Mouse (Mus musculus) liver, embryonic 12.5 days (tissue): ENCODE measurements around the gene Tgtp2. TPM values are rescaled to one million over a fixed set of nuclear protein-coding genes. Genes with fewer than 3 reads are reported as not detected.

Experiments used
- ATAC-seq: fragments of 200-750 bp; cut with Nextera tagmentation; 2 replicates; pipeline ENCODE4 v1.8.0; 2017; ENCODE audit warnings: moderate number of reproducible peaks, mild to moderate bottlenecking, moderate library complexity
- H3K27ac ChIP-seq: fragments of 300-500 bp; sonication (generic); 2 replicates; pipeline ENCODE4 v1.5.1; 2016; ENCODE audit warnings: mild to moderate bottlenecking
- H3K27me3 ChIP-seq: fragments of 300-500 bp; sonication (generic); replicated peaks from 2 replicates; pipeline ENCODE4 v1.6.1; 2016; ENCODE audit warnings: mild to moderate bottlenecking, moderate library complexity
- H3K36me3 ChIP-seq: fragments of 300-500 bp; sonication (generic); 2 replicates; pipeline ENCODE4 v1.6.1; 2016; ENCODE audit warnings: mild to moderate bottlenecking, moderate library complexity
- H3K4me1 ChIP-seq: fragments of 300-500 bp; sonication (generic); 2 replicates; pipeline ENCODE4 v1.6.1; 2016
- H3K4me2 ChIP-seq: fragments of 300-500 bp; sonication (generic); 2 replicates; pipeline ENCODE4 v1.6.1; 2016; ENCODE audit warnings: mild to moderate bottlenecking, moderate library complexity
- H3K4me3 ChIP-seq: fragments of 300-500 bp; sonication (generic); 2 replicates; pipeline ENCODE4 v1.5.1; 2016; ENCODE audit warnings: mild to moderate bottlenecking, moderate library complexity
- H3K9ac ChIP-seq: fragments of 300-500 bp; sonication (generic); 2 replicates; pipeline ENCODE4 v1.6.1; 2016; ENCODE audit warnings: mild to moderate bottlenecking, moderate library complexity
- H3K9me3 ChIP-seq: fragments of 300-500 bp; sonication (generic); replicated peaks from 2 replicates; pipeline ENCODE4 v1.6.1; 2016; ENCODE audit warnings: mild to moderate bottlenecking, moderate library complexity
- WGBS: fragments of 180-500 bp; shearing (Covaris S2); methylation state at CpG from one replicate; pipeline ENCODE4 v1.1.7; 2016; ENCODE audit not compliant: insufficient replicate concordance; 5-methylcytosine and 5-hydroxymethylcytosine counted together
- polyA plus RNA-seq: library from polyadenylated mRNA; unstranded; fragments of >200 nt; fragmentation: Nextera tagmentation; extraction: Ambion mirVana; gene quantifications from 2 replicates; pipeline ENCODE4 v1.2.1, GENCODE M21; 2016

The Tgtp2 gene
- polyA plus RNA-seq, 1 experiment from 2014 or later, result 0.15 TPM

GRCm38 (mm10) chr11:49092786-49093185, 28.8 kb upstream of the Tgtp2 start:
- ATAC-seq, result no peak
- H3K36me3 ChIP-seq, result no peaks in the 10 kb centered on the region
- H3K9me3 ChIP-seq, result no peaks in the 10 kb centered on the region
- peak overlapping the region; percentile 70; the same call in 1 of the 2 replicates for H3K27ac ChIP-seq
- H3K9ac ChIP-seq, result no peak overlapping the region
- no peaks in the 10 kb centered on the region for H3K27me3 ChIP-seq
- 71% methylated on average over 2 of the region's 2 CpGs for WGBS
- no peak overlapping the region for H3K4me3 ChIP-seq
- H3K4me2 ChIP-seq, result no peak overlapping the region
- H3K4me1 ChIP-seq, result peaks cover 58% of the 10 kb centered on the region

DNA sequence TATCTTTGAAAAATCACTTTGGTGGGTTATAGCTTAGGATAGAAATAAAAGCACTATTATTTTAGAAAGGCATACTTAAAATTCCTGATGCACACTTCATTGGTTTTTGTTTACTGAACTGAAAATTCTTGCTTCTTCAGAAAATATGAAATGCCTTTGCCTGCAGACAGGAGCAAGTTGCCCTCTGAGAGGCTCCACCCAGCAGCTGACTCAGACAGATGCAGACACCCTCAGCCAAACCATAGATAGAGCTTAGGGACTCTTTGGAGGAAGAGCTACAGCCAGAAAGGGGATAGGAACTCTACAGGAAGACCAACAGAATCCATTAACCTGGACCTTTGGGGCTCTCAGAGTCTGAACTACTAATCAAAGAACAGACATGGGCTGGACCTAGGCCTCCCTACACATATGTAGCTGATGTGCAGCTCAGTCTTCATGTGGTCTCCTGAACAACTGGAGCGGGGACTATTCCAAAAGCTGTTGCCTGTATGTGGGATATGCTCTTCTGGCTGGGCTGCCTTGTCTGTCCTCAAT, 28.1 kb upstream of the Tgtp2 start:
- Histone ChIP-seq H3K4me2 (peak overlapping the region; percentile 12; the same call in 1 of the 2 replicates), H3K9ac (peak overlapping the region; percentile 43; the same call in 1 of the 2 replicates), H3K4me3 (no peak overlapping the region), H3K27ac (peak overlapping the region; percentile 70), H3K36me3 (no peaks in the 10 kb centered on the region), H3K9me3 (no peaks in the 10 kb centered on the region), H3K27me3 (no peaks in the 10 kb centered on the region), H3K4me1 (peaks cover 65% of the 10 kb centered on the region)
- 96% methylated on average over 1 of the region's 1 CpGs for WGBS
- ATAC-seq, result no peak

- Histone ChIP-seq H3K4me3 (no peak overlapping the region), H3K4me1 (peaks cover 74% of the 10 kb centered on the region), H3K4me2 (no peak overlapping the region), H3K36me3 (no peaks in the 10 kb centered on the region), H3K27me3 (no peaks in the 10 kb centered on the region), H3K9me3 (no peaks in the 10 kb centered on the region), H3K27ac (peak overlapping the region; percentile 71), H3K9ac (0 out of 2 replicates have a peak overlapping the region, but pooled peaks have one; percentile 23)
- WGBS, result 53% methylated on average over 4 of the region's 4 CpGs
- ATAC-seq, result no peak
These were observed 27.2 kb upstream of the Tgtp2 start for GRCm38 (mm10) chr11:49091171-49091570.

DNA sequence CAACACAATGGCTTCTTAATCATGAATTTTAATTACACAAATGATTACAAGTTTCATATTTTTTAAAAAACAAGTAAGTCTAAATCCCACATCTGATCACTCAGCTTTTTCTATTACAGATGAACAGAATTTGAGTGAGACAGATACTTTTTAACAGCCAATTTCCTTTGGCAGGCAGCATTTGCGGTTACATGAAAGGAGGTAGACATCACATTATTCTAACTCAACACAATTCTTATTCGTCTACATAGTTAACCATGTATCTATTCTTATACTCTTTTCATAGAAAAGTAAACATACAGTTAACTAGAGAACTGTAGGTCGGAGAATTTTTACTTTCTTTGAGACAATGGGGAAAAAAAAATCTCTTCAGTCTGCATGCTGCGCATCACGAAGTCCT, 26.5 kb upstream of the Tgtp2 start:
- ATAC-seq, result no peak
- Histone ChIP-seq H3K4me3 (no peak overlapping the region), H3K36me3 (no peaks in the 10 kb centered on the region), H3K4me1 (peaks cover 80% of the 10 kb centered on the region), H3K27ac (peak overlapping the region; percentile 71), H3K4me2 (no peak overlapping the region), H3K27me3 (no peaks in the 10 kb centered on the region), H3K9ac (peak overlapping the region; percentile 44; the same call in 1 of the 2 replicates), H3K9me3 (no peaks in the 10 kb centered on the region)
- WGBS, result 84% methylated on average over 5 of the region's 5 CpGs

DNA sequence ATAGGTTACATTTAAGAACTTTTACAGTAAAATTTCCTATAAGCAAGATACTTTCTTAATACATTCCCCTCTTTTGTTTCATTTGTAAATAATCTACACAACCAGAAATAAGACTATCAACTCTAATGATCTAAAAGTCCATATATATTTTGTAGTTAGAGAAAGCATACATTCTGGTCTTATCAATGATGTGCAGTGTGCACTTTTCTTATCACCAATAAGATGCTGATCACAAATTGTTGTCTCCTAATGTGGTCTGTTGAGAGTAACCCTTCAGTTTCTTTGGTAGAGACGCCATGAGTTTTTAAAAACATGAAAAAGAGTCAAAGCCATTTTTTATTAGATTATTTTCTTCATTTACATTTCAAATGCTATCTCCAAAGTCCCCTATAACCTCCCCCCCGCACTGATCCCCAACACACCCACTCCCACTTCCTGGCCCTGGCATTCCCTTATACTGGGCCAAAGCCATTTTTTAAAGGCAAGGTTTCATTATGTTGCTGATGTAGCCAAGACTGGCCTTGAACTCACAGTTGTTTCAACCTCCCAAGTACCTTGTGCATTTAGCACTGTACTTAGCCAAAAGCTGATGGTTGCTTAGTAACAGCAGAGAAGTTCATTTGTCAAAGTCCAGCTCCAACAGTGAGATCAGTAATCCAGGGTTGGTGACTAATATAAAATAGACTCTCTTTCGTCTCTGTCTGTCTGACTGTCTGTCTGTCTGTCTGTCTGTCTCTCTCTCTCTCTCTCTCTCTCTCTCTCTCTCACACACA, 25.9 kb upstream of the Tgtp2 start:
- Histone ChIP-seq H3K36me3 (no peaks in the 10 kb centered on the region), H3K4me1 (peaks cover 86% of the 10 kb centered on the region), H3K9ac (peak overlapping the region; percentile 44), H3K27ac (peak overlapping the region; percentile 71), H3K4me2 (no peak overlapping the region), H3K27me3 (no peaks in the 10 kb centered on the region), H3K4me3 (no peak overlapping the region), H3K9me3 (no peaks in the 10 kb centered on the region)
- 45% methylated on average over 3 of the region's 3 CpGs for WGBS
- ATAC-seq, result no peak

GRCm38 (mm10) chr11:49088990-49089652, 25.1 kb upstream of the Tgtp2 start:
- H3K9ac ChIP-seq, result no peak overlapping the region
- ATAC-seq, result no peak
- H3K27me3 ChIP-seq, result no peaks in the 10 kb centered on the region
- peaks cover 93% of the 10 kb centered on the region for H3K4me1 ChIP-seq
- 69% methylated on average over 5 of the region's 5 CpGs for WGBS
- H3K9me3 ChIP-seq, result no peaks in the 10 kb centered on the region
- peak overlapping the region; percentile 49 for H3K4me3 ChIP-seq
- H3K36me3 ChIP-seq, result no peaks in the 10 kb centered on the region
- H3K27ac ChIP-seq, result peak overlapping the region; percentile 94
- H3K4me2 ChIP-seq, result peak overlapping the region; percentile 80

DNA sequence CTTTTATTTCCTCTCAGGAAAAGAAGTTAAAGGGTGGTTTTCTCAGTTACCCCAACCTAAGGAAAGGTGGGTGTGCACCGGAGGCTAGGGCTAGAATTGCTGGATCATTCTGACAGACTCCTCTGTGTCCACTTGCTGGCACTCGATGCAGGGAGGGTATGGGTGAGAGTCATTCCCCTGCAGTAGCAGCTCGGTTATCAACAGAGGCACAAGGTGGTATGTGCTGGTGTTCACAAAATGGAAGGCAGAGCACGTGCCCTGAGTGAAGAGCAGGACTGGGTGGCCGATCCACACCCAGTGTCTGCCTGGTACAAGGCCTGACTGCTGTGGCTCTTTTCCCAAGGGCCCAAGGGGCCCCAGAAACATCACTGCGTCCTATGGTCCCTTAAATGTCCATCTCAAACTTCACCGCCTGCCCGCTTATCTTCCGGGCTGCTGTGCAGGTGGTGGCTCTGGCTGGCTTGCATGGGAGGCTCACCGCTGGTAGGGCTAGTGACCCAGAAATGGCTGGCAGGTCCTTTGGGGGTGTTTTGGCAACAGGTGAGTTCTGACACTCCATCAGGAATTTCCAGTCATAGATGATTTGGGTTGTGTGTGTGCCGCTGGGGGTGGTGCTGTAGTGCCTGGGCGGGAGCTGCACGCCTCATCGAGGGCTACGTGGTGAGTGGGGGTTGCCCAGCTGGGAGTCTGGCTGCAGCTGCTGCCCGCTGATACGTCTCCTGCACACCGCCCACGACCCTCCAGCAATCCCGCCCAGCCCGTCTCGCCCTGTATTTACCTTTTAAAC, 24.0 kb upstream of the Tgtp2 start:
- H3K4me3 ChIP-seq, result peak overlapping the region; percentile 49
- H3K27ac ChIP-seq, result peak overlapping the region; percentile 94
- no peaks in the 10 kb centered on the region for H3K27me3 ChIP-seq
- H3K4me2 ChIP-seq, result peak overlapping the region; percentile 80
- H3K4me1 ChIP-seq, result peaks cover 97% of the 10 kb centered on the region
- H3K9me3 ChIP-seq, result no peaks in the 10 kb centered on the region
- no peaks in the 10 kb centered on the region for H3K36me3 ChIP-seq
- peak; percentile 93 for ATAC-seq
- peak overlapping the region; percentile 73 for H3K9ac ChIP-seq
- 18% methylated on average over 22 of the region's 22 CpGs for WGBS

GRCm38 (mm10) chr11:49086858-49087361, 22.9 kb upstream of the Tgtp2 start:
- Histone ChIP-seq H3K27ac (peak overlapping the region; percentile 94), H3K9ac (peak overlapping the region; percentile 73), H3K27me3 (no peaks in the 10 kb centered on the region), H3K9me3 (no peaks in the 10 kb centered on the region), H3K4me1 (peaks cover 97% of the 10 kb centered on the region), H3K4me2 (peak overlapping the region; percentile 47), H3K4me3 (no peak overlapping the region), H3K36me3 (no peaks in the 10 kb centered on the region)
- no peak for ATAC-seq
- 70% methylated on average over 6 of the region's 6 CpGs for WGBS

DNA sequence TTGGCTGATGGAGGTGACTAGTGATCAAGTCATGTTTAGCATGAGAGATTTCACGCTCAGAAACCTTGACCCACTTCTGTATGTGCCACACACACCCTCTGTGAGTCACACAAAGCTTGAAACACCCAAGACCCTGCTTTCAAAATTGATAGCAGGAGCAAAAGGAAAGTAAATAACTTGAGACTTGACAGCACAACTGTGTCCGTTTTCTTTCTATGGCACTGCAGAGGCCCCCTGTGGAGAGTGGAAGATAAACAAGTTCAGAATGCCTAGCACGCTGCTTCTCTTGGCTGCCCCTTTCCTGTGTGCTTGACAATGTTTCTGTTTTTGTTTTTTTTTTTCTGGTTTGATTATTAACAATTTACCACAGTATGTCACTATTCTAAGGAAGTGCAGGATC, 20.9 kb upstream of the Tgtp2 start:
- WGBS, result 23% methylated on average over 3 of the region's 3 CpGs
- peaks cover 93% of the 10 kb centered on the region for H3K4me1 ChIP-seq
- peak overlapping the region; percentile 94 for H3K27ac ChIP-seq
- no peak for ATAC-seq
- peak overlapping the region; percentile 32; the same call in 1 of the 2 replicates for H3K9ac ChIP-seq
- no peak overlapping the region for H3K4me3 ChIP-seq
- H3K9me3 ChIP-seq, result no peaks in the 10 kb centered on the region
- peak overlapping the region; percentile 32 for H3K4me2 ChIP-seq
- no peaks in the 10 kb centered on the region for H3K36me3 ChIP-seq
- no peaks in the 10 kb centered on the region for H3K27me3 ChIP-seq

GRCm38 (mm10) chr11:49084385-49084784, 20.4 kb upstream of the Tgtp2 start:
- 44% methylated on average over 1 of the region's 1 CpGs for WGBS
- Histone ChIP-seq H3K27me3 (no peaks in the 10 kb centered on the region), H3K4me2 (peak overlapping the region; percentile 32), H3K36me3 (no peaks in the 10 kb centered on the region), H3K9me3 (no peaks in the 10 kb centered on the region), H3K4me3 (no peak overlapping the region), H3K4me1 (peaks cover 90% of the 10 kb centered on the region), H3K27ac (peak overlapping the region; percentile 94), H3K9ac (peak overlapping the region; percentile 32)
- no peak for ATAC-seq

- Histone ChIP-seq H3K9me3 (no peaks in the 10 kb centered on the region), H3K4me3 (no peak overlapping the region), H3K27me3 (no peaks in the 10 kb centered on the region), H3K4me2 (peak overlapping the region; percentile 28; the same call in 1 of the 2 replicates), H3K9ac (peak overlapping the region; percentile 32; the same call in 1 of the 2 replicates), H3K36me3 (no peaks in the 10 kb centered on the region), H3K27ac (peak overlapping the region; percentile 94), H3K4me1 (peaks cover 84% of the 10 kb centered on the region)
- peak; percentile 51 for ATAC-seq
- 18% methylated on average over 3 of the region's 3 CpGs for WGBS
These were observed 19.8 kb upstream of the Tgtp2 start for GRCm38 (mm10) chr11:49083808-49084207.
